Comparison of ENCODE assay signal across 11 mouse cellular contexts in the genomic region with DNA sequence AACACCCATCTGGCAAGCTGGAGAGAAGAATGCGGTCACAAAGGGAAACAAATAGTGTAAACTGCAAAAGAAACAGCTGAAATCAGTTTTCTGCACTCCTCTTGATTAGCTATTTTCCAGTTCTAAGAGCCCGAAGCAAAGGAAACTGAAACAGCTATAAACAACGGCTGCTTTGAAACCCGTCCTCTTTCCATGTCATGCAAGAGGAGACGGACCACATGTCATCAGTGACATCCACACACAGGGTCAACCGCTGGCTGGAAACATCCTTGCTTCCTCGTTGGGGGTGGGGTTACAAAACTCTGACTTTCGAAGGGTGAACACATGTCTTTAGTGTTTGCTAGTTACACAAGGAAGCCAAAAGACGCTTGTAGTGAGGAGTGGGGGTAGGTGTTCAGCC. TPM values are rescaled to one million over a fixed set of nuclear protein-coding genes. Genes with fewer than 3 reads are reported as not detected.
DNase-seq lines count a peak whose midpoint lies in the region; ATAC-seq lines count a peak whose summit lies in the region.
"Had no signal": no experiment of that assay in that cellular context is flagged by ENCODE, and none has a peak within 500 bp of the region (broad histone marks: within the 10 kb centered on the region; RNA-seq: fewer than 3 reads in every experiment).

No protein-coding gene starts in this region.

- 54% methylated on average over 9 of the region's 9 CpGs for WGBS in neural tube, embryonic 15.5 days
- WGBS in limb, embryonic 10.5 days, result 53% methylated on average over 9 of the region's 9 CpGs
- WGBS in stomach, embryonic 15.5 days, result 30% methylated on average over 9 of the region's 9 CpGs

- no peaks in the 10 kb centered on the region for H3K27me3 ChIP-seq in neural tube, embryonic 15.5 days (replicated peaks)
- H3K27me3 ChIP-seq in limb, embryonic 10.5 days (ENCODE audit: low read depth, poor library complexity, severe bottlenecking), result no peaks in the 10 kb centered on the region
- no peaks in the 10 kb centered on the region for H3K27me3 ChIP-seq in stomach, embryonic 15.5 days (replicated peaks)

- no peak for ATAC-seq in neural tube, embryonic 15.5 days (ENCODE audit: low FRiP score)
- no peak for ATAC-seq in stomach, embryonic 15.5 days (ENCODE audit: insufficient read depth, low FRiP score, low read depth)

- H3K4me1 ChIP-seq in neural tube, embryonic 15.5 days, result peaks cover 22% of the 10 kb centered on the region
- peaks cover 56% of the 10 kb centered on the region for H3K4me1 ChIP-seq in limb, embryonic 10.5 days
- H3K4me1 ChIP-seq in stomach, embryonic 15.5 days, result peaks cover 20% of the 10 kb centered on the region

- H3K36me3 ChIP-seq in neural tube, embryonic 15.5 days, result no peaks in the 10 kb centered on the region
- no peaks in the 10 kb centered on the region for H3K36me3 ChIP-seq in limb, embryonic 10.5 days
- no peaks in the 10 kb centered on the region for H3K36me3 ChIP-seq in stomach, embryonic 15.5 days

- no peaks in the 10 kb centered on the region for H3K9me3 ChIP-seq in neural tube, embryonic 15.5 days (replicated peaks)
- H3K9me3 ChIP-seq in limb, embryonic 10.5 days (replicated peaks), result no peaks in the 10 kb centered on the region
- H3K9me3 ChIP-seq in stomach, embryonic 15.5 days, result no peaks in the 10 kb centered on the region

- H3K4me2 ChIP-seq in neural tube, embryonic 15.5 days, result no peak overlapping the region
- H3K4me2 ChIP-seq in stomach, embryonic 15.5 days, result peak overlapping the region; percentile 3; the same call in 1 of the 2 replicates

- no peak overlapping the region for H3K4me3 ChIP-seq in neural tube, embryonic 15.5 days (replicated peaks)
- H3K4me3 ChIP-seq in limb, embryonic 10.5 days, result no peak overlapping the region
- no peak overlapping the region for H3K4me3 ChIP-seq in stomach, embryonic 15.5 days (replicated peaks)

- 0 out of 2 replicates have a peak overlapping the region, but pooled peaks have one; percentile 18 for H3K27ac ChIP-seq in neural tube, embryonic 15.5 days (replicated peaks)
- H3K27ac ChIP-seq in limb, embryonic 10.5 days, result peak overlapping the region; percentile 67
- H3K27ac ChIP-seq in stomach, embryonic 15.5 days, result peak overlapping the region; percentile 60

- H3K9ac ChIP-seq in neural tube, embryonic 15.5 days (replicated peaks), result no peak overlapping the region
- H3K9ac ChIP-seq in stomach, embryonic 15.5 days, result no peak overlapping the region

- DNase-seq in adrenal gland, postnatal 14 days, result peak; percentile 31
- no peak for DNase-seq in adrenal gland, adult 8-10 months
- DNase-seq in neural tube, embryonic 10.5 days (ENCODE audit: extremely low spot score, low spot score), result no peak
- DNase-seq in limb, embryonic 10.5 days (ENCODE audit: low spot score), result no peak
- no peak for DNase-seq in testis, postnatal 14 days (ENCODE audit: low spot score)
- no peak for DNase-seq in natural killer cell, adult 2 months (ENCODE audit: low spot score in 2 of 2)

RNA-seq across cellular contexts. Expression of a gene that starts 27.6 kb away (rescaled TPM):
- total RNA-seq in adrenal gland, postnatal 14 days (2021), result not detected in 2 replicates
- not detected for total RNA-seq in adrenal gland, adult 8-10 months (2022)
- polyA plus RNA-seq in neural tube, embryonic 15.5 days (2015; fragmentation: Nextera tagmentation; extraction: Ambion mirVana), result 0.10 TPM in 1 of 2 replicates, not detected in the other
- polyA plus RNA-seq in limb, embryonic 10.5 days (2016; fragmentation: Nextera tagmentation; extraction: Ambion mirVana), result 0.16 and 0.40 TPM in 2 replicates
- 0.09 and 0.19 TPM in 2 replicates for polyA plus RNA-seq in stomach, embryonic 15.5 days (2015; fragmentation: Nextera tagmentation; extraction: Ambion mirVana)
- total RNA-seq: heart, postnatal 36 days had no signal
- polyA plus RNA-seq: liver, embryonic 16.5 days; neural tube, embryonic 14.5 days had no signal
